Mouse (Mus musculus): ENCODE results near the gene Pcgf1.

DNA sequence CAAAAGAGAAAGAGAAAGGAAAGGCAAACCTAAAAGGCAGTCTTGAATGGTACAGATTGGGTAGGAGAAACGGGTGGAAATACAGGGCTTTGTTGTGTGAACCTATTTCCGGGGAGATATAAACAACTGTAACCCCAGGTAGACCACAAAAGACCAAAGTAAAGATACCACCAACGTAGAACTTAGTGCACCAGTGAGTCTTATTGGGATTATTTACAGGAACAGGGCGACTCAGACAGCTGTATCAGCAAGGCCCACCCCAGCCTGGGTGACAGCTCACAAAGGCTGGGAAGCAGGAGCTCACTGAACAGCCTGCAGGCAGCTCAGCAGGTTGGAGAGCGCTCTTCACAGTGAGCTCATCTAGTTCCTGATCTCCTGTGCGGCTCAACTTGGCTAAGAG lies 18.3 kb downstream of the Pcgf1 start:
- TF ChIP-seq CTCF (IDR thresholded peaks at IDR 0.05; ENCODE audit: control insufficient read depth, insufficient read depth, low read length) (no peak), POLR2A (IDR thresholded peaks at IDR 0.05; ENCODE audit: borderline replicate concordance, control insufficient read depth, low read depth, low read length) (no peak)

Data from bone marrow, adult 2 months (tissue).